Mouse (Mus musculus): ENCODE data around the gene Gm2431. TPM values are rescaled to one million over a fixed set of nuclear protein-coding genes. Genes with fewer than 3 reads are reported as not detected.
A peak's percentile ranks its signal among the peaks of the same experiment; 100 is the strongest.
"Not testable (repeated sequence)": the region's sequence is repeated elsewhere in the genome, so short reads cannot be mapped to it uniquely, and the experiment has no call there.

Gm2431 gene
- polyA plus RNA-seq, 1 experiment from 2014 or later = not detected

DNA sequence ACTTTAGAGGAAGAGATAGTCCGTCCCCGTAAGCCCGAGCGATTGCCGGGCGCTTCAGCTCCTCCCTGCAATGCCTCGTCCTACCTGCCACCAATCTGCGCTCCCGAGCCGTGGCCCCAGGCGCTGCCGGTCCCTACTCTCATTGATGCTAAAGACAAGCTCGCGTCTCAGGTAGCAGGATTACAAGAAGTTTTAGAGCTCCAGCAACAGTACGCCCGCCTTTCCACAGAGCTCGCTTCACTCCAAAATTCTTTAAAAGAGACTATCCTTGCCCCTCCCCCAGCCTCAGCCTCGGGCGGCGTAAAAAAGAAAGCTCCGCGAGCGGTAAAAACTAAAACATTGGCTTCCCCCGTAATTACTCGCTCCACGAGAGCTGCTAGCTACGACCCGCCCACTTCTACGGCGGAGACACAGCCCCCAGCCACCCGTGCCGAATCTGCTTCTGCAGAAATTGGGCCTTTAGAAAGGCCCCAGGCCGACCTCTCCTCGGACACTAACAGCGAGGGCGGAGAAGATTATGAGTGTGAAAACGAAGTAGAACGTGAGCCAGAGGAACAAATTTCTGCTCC lies 26.0 kb upstream of the Gm2431 start:
- Histone ChIP-seq H3K4me1 (ENCODE audit: insufficient read depth, low read length) (peaks cover 8% of the 10 kb centered on the region; the same call in 1 of the 2 replicates), H3K4me3 (ENCODE audit: low read length) (peak overlapping the region; percentile 59), H3K36me3 (ENCODE audit: insufficient read depth, low read length) (no peaks in the 10 kb centered on the region), H3K9ac (replicated peaks; ENCODE audit: low read length) (peak overlapping the region; percentile 81), H3K4me2 (replicated peaks; ENCODE audit: low read depth, low read length) (peak overlapping the region; percentile 66), H3K27ac (ENCODE audit: low read length) (peak overlapping the region; percentile 91), H3K9me3 (ENCODE audit: low read length) (no peaks in the 10 kb centered on the region), H3K27me3 (ENCODE audit: insufficient read depth, low read length) (no peaks in the 10 kb centered on the region)
- under 1% methylated on average over 38 of the region's 38 CpGs for WGBS
- peak; percentile 80 for ATAC-seq (ENCODE audit: low FRiP score, low TSS enrichment)

GRCm38 (mm10) chr7:142282847-142283246 lies 24.7 kb upstream of the Gm2431 start:
- H3K4me1 ChIP-seq (ENCODE audit: insufficient read depth, low read length); H3K27ac ChIP-seq (ENCODE audit: low read length); H3K36me3 ChIP-seq (ENCODE audit: insufficient read depth, low read length); H3K27me3 ChIP-seq (ENCODE audit: insufficient read depth, low read length); H3K9ac ChIP-seq (replicated peaks; ENCODE audit: low read length); H3K9me3 ChIP-seq (ENCODE audit: low read length); ATAC-seq (ENCODE audit: low FRiP score, low TSS enrichment): not testable (repeated sequence)
- Histone ChIP-seq H3K4me3 (ENCODE audit: low read length) (0 out of 2 replicates have a peak overlapping the region, but pooled peaks have one; percentile 7), H3K4me2 (replicated peaks; ENCODE audit: low read depth, low read length) (peak overlapping the region; percentile 66)
- 28% methylated on average over 2 of the region's 2 CpGs for WGBS

- H3K36me3 ChIP-seq (ENCODE audit: insufficient read depth, low read length); H3K27ac ChIP-seq (ENCODE audit: low read length); ATAC-seq (ENCODE audit: low FRiP score, low TSS enrichment); H3K27me3 ChIP-seq (ENCODE audit: insufficient read depth, low read length); H3K4me2 ChIP-seq (replicated peaks; ENCODE audit: low read depth, low read length); H3K4me1 ChIP-seq (ENCODE audit: insufficient read depth, low read length); H3K4me3 ChIP-seq (ENCODE audit: low read length); H3K9ac ChIP-seq (replicated peaks; ENCODE audit: low read length); H3K9me3 ChIP-seq (ENCODE audit: low read length): not testable (repeated sequence)
- 88% methylated on average over 1 of the region's 1 CpGs for WGBS
Observed at GRCm38 (mm10) chr7:142279291-142279690, 21.1 kb upstream of the Gm2431 start.

DNA sequence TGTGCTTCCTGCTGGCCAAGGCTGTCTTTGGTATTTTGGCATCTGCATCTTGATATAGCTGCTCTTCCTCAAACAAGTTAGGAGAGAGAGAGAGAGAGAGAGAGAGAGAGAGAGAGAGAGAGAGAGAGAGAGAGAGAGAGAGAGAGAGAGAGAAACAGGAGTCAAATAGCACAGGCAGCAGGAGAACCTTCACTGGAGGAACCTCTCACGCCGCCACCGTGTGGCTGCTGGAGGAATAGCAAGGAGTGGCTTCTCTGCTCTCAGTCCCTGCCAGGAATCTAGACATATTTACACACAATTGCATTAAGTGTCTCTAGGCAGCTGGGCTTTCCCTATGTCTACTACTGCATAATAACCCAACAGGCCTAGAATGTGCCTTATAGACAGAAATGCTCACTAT lies 20.0 kb upstream of the Gm2431 start:
- H3K4me1 ChIP-seq (ENCODE audit: insufficient read depth, low read length); H3K4me2 ChIP-seq (replicated peaks; ENCODE audit: low read depth, low read length); H3K4me3 ChIP-seq (ENCODE audit: low read length); H3K27ac ChIP-seq (ENCODE audit: low read length); H3K27me3 ChIP-seq (ENCODE audit: insufficient read depth, low read length); ATAC-seq (ENCODE audit: low FRiP score, low TSS enrichment); H3K9ac ChIP-seq (replicated peaks; ENCODE audit: low read length); H3K36me3 ChIP-seq (ENCODE audit: insufficient read depth, low read length); H3K9me3 ChIP-seq (ENCODE audit: low read length): not testable (repeated sequence)
- WGBS = 0% methylated on average over 3 of the region's 3 CpGs

- not testable (repeated sequence) for H3K27ac ChIP-seq (ENCODE audit: low read length); H3K36me3 ChIP-seq (ENCODE audit: insufficient read depth, low read length); ATAC-seq (ENCODE audit: low FRiP score, low TSS enrichment); H3K9me3 ChIP-seq (ENCODE audit: low read length); H3K9ac ChIP-seq (replicated peaks; ENCODE audit: low read length); H3K4me1 ChIP-seq (ENCODE audit: insufficient read depth, low read length); H3K4me2 ChIP-seq (replicated peaks; ENCODE audit: low read depth, low read length); H3K27me3 ChIP-seq (ENCODE audit: insufficient read depth, low read length); H3K4me3 ChIP-seq (ENCODE audit: low read length)
Observed at GRCm38 (mm10) chr7:142274263-142274662, 16.1 kb upstream of the Gm2431 start, which contains the start of gene Gm4559. TSS of gene Gm4559 (minus strand) at chr7:142274363.

DNA sequence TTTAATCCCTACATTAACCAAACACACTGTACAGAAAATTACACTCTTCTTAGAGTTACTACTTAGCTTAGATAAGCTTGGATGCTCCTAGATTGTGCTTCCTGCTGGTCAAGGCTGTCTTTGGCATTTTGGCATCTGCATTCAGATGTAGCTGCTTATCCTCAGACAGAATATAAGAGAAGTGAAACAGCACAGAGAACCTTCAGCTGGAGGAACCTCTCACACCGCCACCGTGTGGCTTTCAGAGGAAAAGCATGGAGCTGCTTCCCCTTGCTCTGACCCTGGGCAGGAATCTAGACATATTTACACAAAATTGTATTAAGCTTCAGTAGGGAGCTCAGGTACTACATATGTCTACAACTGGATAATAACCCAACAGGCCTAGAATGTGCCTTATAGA lies 2.6 kb downstream of the Gm2431 start:
- Histone ChIP-seq H3K27ac (ENCODE audit: low read length) (no peak overlapping the region), H3K9me3 (ENCODE audit: low read length) (no peaks in the 10 kb centered on the region), H3K36me3 (ENCODE audit: insufficient read depth, low read length) (no peaks in the 10 kb centered on the region), H3K27me3 (ENCODE audit: insufficient read depth, low read length) (peaks cover 3% of the 10 kb centered on the region; the same call in 1 of the 2 replicates), H3K9ac (replicated peaks; ENCODE audit: low read length) (no peak overlapping the region), H3K4me3 (ENCODE audit: low read length) (no peak overlapping the region), H3K4me2 (replicated peaks; ENCODE audit: low read depth, low read length) (no peak overlapping the region), H3K4me1 (ENCODE audit: insufficient read depth, low read length) (no peaks in the 10 kb centered on the region)
- WGBS = 0% methylated on average over 2 of the region's 2 CpGs
- ATAC-seq (ENCODE audit: low FRiP score, low TSS enrichment) = no peak

- peaks cover 3% of the 10 kb centered on the region; the same call in 1 of the 2 replicates for H3K27me3 ChIP-seq (ENCODE audit: insufficient read depth, low read length)
- no peak overlapping the region for H3K9ac ChIP-seq (replicated peaks; ENCODE audit: low read length)
- ATAC-seq (ENCODE audit: low FRiP score, low TSS enrichment) = no peak
- H3K36me3 ChIP-seq (ENCODE audit: insufficient read depth, low read length) = no peaks in the 10 kb centered on the region
- no peaks in the 10 kb centered on the region for H3K9me3 ChIP-seq (ENCODE audit: low read length)
- WGBS = 0% methylated on average over 1 of the region's 1 CpGs
- no peaks in the 10 kb centered on the region for H3K4me1 ChIP-seq (ENCODE audit: insufficient read depth, low read length)
- no peak overlapping the region for H3K4me2 ChIP-seq (replicated peaks; ENCODE audit: low read depth, low read length)
- no peak overlapping the region for H3K4me3 ChIP-seq (ENCODE audit: low read length)
- no peak overlapping the region for H3K27ac ChIP-seq (ENCODE audit: low read length)
Observed at GRCm38 (mm10) chr7:142249824-142250223, 8.3 kb downstream of the Gm2431 start.

GRCm38 (mm10) chr7:142240978-142241377 lies 17.2 kb downstream of the Gm2431 start, which contains the start of gene Gm40460:
TSS of gene Gm40460 (minus strand) at chr7:142241078.
- Histone ChIP-seq H3K4me3 (ENCODE audit: low read length) (no peak within 1 kb of the TSS), H3K9me3 (ENCODE audit: low read length) (0 out of 2 replicates have a peak, but pooled peaks cover 3% of the 10 kb centered on the region), H3K9ac (replicated peaks; ENCODE audit: low read length) (no peak within 1 kb of the TSS), H3K4me1 (ENCODE audit: insufficient read depth, low read length) (no peaks in the 10 kb centered on the region), H3K36me3 (ENCODE audit: insufficient read depth, low read length) (no peaks in the 10 kb centered on the region), H3K4me2 (replicated peaks; ENCODE audit: low read depth, low read length) (no peak within 1 kb of the TSS), H3K27me3 (ENCODE audit: insufficient read depth, low read length) (no peaks in the 10 kb centered on the region), H3K27ac (ENCODE audit: low read length) (no peak within 1 kb of the TSS)
- ATAC-seq (ENCODE audit: low FRiP score, low TSS enrichment) = no peak
- WGBS = 13% methylated on average over 2 of the region's 2 CpGs

DNA sequence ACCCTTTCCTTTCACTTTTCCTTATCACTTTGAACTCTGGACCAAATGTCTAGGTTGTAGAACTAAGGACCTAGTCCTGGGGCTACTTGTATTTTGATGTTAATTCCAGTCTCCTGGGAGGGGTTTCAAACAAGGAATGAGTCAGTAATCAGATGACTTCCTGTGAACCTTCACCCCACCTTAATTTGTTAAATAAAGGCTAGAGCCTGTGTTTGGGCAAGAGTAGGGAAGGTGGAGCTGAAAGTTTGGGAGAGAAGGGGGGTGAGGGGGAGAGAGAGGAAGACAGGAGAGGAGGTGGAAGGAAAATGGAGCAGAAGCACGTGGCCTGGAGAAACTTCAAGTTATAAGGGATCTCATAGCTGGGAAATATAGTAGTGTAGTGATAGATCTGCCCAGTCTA lies 26.6 kb downstream of the Gm2431 start:
- Histone ChIP-seq H3K9ac (replicated peaks; ENCODE audit: low read length) (no peak overlapping the region), H3K9me3 (ENCODE audit: low read length) (peaks cover 8% of the 10 kb centered on the region; the same call in 1 of the 2 replicates), H3K4me1 (ENCODE audit: insufficient read depth, low read length) (no peaks in the 10 kb centered on the region), H3K4me3 (ENCODE audit: low read length) (no peak overlapping the region), H3K4me2 (replicated peaks; ENCODE audit: low read depth, low read length) (no peak overlapping the region), H3K36me3 (ENCODE audit: insufficient read depth, low read length) (no peaks in the 10 kb centered on the region), H3K27me3 (ENCODE audit: insufficient read depth, low read length) (no peaks in the 10 kb centered on the region), H3K27ac (ENCODE audit: low read length) (no peak overlapping the region)
- no peak for ATAC-seq (ENCODE audit: low FRiP score, low TSS enrichment)
- WGBS = 33% methylated on average over 1 of the region's 1 CpGs

DNA sequence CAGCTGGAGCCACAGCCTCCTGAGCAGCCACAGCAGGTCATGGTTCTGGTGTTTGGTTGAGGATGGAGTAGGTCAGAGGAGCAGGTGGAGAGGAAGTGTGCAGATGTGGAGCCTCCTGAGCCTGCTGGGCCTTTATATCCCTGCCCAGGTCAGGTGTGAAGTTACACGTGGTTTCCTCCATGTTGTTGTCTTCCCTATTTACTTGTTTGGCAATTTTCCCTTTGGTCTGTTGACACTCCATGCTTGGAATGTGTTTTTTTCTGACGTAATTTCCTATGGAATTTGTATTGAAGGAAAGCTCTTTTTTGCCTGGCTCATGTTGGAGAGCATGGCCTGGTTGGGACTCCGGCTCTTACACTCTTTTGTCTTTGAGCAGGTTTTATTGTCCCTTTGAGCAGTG lies 28.3 kb downstream of the Gm2431 start, which contains the start of gene Krtap5-5:
TSS of gene Krtap5-5 (minus strand) at position 101 of the 400 bp plus-strand sequence.
- H3K27ac ChIP-seq (ENCODE audit: low read length); H3K36me3 ChIP-seq (ENCODE audit: insufficient read depth, low read length); H3K4me2 ChIP-seq (replicated peaks; ENCODE audit: low read depth, low read length); H3K9me3 ChIP-seq (ENCODE audit: low read length); H3K27me3 ChIP-seq (ENCODE audit: insufficient read depth, low read length); H3K4me1 ChIP-seq (ENCODE audit: insufficient read depth, low read length); H3K9ac ChIP-seq (replicated peaks; ENCODE audit: low read length); H3K4me3 ChIP-seq (ENCODE audit: low read length); ATAC-seq (ENCODE audit: low FRiP score, low TSS enrichment): not testable (repeated sequence)
- 40% methylated on average over 3 of the region's 3 CpGs for WGBS

Data from kidney, embryonic 16.5 days (tissue).